Comparison of ENCODE assay signal across 19 mouse cellular contexts in the genomic region with DNA sequence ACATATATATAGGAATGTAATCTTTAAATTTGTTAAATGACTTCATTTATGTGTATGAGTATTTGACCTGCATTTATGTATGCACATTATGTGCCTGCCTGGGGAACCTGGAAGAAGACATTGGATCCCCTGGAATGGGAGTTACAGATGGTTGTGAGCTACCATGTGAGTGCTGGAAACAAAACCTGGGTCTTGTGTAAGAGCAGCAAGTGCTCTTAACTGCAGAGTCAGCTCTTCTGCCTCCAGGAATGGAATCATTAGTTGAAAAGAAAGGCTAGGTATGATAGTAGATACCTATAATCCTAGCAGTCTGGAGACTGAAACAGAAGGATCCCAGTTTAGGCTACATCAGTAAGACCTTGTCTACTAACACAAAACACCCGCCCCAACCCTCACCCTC. TPM values are rescaled to one million over a fixed set of nuclear protein-coding genes. Genes with fewer than 3 reads are reported as not detected.
"Had no signal": no experiment of that assay in that cellular context is flagged by ENCODE, and none has a peak within 500 bp of the region (broad histone marks: within the 10 kb centered on the region; RNA-seq: fewer than 3 reads in every experiment).

No protein-coding gene starts in this region.

- H3K9ac ChIP-seq: lung, embryonic 14.5 days; midbrain, embryonic 12.5 days; neural tube, embryonic 13.5 days; neural tube, embryonic 15.5 days had no signal

- DNase-seq: lung, adult 18-20 months; lung, embryonic 14.5 days; lung, postnatal 10 days; lung, postnatal 4 days; midbrain, embryonic 14.5 days; retina, postnatal 1 day; right cerebral cortex, adult 18-20 months; right cerebral cortex, postnatal 25 days; right cerebral cortex, postnatal 4 days; spleen, adult 18-20 months; thymus, adult 18-20 months; thymus, postnatal 14 days; thymus, postnatal 36 days had no signal

- H3K27me3 ChIP-seq: midbrain, embryonic 12.5 days; neural tube, embryonic 13.5 days; neural tube, embryonic 15.5 days had no signal

- H3K4me1 ChIP-seq: midbrain, embryonic 10.5 days; midbrain, embryonic 12.5 days; neural tube, embryonic 13.5 days; neural tube, embryonic 15.5 days had no signal

- H3K4me3 ChIP-seq: midbrain, embryonic 10.5 days; midbrain, embryonic 12.5 days; myocyte; neural tube, embryonic 13.5 days; neural tube, embryonic 15.5 days had no signal

- H3K27ac ChIP-seq: midbrain, embryonic 10.5 days; midbrain, embryonic 12.5 days; neural tube, embryonic 13.5 days; neural tube, embryonic 15.5 days had no signal

RNA-seq across cellular contexts. Expression of gene Esrp2, which starts 10.7 kb away (rescaled TPM):
- total RNA-seq: megakaryocyte, adult 5-6 weeks had no signal
